Mouse (Mus musculus): ENCODE data around the gene Kazald1.

Kazald1 gene

DNA sequence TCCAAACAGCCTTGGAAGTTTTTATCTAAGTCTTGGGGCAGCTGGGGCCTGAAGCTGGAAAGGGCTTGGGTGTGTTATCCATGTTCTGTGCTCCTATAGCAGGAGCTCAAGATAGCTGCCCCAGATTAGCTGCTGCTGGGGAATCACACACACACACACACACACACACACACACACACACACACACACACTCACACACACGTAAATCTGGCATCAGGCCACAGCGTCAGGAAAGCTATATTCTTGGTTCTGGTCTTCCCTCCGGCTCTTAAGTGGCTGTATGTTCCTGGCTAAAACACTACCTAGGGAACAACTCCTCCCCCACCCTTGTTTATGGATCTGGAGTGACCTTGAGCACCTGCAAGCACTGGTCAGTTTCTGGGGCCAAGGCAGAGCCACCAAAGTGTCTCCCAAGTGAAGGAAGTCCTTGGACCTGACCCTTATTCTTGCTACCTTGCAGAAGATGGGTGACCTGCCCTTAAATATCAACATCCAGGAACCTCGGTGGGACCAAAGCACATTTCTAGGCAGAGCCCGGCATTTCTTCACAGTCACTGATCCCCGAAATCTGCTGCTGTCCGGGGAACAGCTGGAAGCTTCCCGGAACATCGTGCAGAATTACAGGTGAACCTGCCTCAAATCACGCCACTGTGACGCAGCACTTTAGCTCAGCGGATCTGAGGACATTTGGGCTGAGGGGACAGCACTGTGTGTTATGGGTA is 26.2 kb upstream of the Kazald1 start:
- no peak for DNase-seq (ENCODE audit: low spot score in 2 of 2)

DNA sequence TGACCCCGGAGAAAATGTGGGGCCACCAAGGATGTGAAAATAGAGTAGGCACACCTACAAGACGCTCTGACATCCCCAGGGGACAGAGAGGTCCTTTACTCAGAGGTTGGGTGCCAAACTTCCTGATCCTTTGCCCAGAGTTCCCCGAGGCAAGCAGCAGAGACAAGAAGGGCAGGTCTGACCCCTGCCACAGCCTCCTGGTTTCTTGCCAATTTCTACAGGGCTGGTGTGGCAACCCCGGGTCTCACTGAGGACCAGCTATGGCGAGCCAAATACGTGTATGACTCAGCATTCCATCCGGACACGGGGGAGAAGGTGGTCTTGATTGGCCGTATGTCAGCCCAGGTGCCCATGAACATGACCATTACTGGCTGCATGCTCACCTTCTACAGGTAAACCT is 25.5 kb upstream of the Kazald1 start:
- DNase-seq (ENCODE audit: low spot score in 2 of 2), result no peak

DNA sequence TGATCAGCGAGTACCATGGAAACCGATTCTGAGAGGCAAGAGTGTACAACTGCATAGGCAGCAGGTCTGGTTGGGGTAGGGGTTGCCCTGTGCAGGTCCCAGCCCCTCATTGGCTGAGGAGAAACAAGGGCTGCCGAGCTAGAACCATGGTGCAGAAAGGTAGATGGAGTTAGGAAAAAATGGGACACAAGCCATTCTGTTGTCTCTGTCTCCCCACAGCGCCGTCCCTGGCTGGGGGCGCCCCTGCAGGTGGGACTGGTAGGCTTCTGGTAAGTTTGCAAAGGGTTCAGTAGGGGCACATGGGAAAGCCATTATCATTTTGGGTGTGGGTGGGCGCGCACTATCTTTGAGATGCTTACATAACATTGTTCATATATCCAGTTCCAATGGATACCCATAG is 21.6 kb upstream of the Kazald1 start:
- DNase-seq (ENCODE audit: low spot score in 2 of 2), result no peak

DNA sequence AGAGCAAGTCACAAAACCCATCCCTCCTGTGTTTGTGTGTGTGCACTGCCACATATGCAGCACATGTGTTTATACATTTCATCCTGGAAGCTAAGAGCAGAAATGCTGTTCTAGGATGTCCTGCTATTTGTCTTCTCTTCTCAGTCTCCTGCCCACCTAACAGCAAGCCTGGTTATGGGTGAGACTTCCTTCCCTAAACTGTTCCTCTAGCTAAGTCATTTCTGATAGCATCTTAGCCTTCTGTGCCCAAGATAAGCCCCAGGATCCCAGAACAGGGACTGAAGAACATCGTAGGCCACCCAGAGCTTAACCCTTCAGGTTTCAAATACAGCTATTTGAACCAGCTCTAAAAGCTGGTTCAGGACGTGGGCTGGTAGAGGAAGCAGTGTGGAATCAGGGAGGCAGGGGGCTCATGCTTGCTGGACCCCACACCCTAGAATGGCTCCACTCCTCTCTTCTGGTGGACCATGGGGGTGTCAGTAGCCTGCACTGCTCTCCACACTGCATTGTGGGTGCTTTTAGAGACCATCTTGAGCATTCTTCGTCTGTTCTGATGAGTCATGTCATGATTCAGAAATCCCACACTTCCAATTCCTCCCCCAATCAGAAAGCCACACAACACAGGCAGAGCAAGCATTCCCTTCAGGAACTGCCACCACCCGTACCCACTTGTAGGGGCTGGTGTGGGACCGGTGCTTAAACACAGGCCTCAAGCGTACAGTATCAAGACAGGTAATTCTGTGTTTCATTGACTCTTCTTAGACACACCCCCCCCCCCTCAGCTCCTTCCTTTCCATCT is 19.9 kb upstream of the Kazald1 start:
- DNase-seq (ENCODE audit: low spot score in 2 of 2), result no peak

DNA sequence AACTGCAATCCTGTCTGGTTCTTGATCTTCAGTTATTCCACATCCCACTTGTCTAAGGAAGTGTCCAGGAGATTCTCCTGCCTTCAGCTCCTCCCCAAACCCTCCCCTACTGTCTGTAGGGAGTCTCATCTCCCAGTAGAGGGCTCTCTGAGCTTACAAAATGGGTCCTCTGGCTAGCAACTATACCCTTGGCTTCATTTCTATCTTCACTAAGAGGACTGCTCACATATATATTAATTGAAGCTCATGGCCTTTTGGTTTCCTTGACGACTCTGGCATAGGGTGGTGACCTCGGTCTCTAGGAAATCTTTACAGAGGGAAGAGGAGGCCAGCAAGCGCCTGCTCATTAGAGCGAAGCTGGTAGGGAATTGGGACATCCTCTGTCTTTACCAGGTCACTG is 18.7 kb upstream of the Kazald1 start:
- no peak for DNase-seq (ENCODE audit: low spot score in 2 of 2)

DNA sequence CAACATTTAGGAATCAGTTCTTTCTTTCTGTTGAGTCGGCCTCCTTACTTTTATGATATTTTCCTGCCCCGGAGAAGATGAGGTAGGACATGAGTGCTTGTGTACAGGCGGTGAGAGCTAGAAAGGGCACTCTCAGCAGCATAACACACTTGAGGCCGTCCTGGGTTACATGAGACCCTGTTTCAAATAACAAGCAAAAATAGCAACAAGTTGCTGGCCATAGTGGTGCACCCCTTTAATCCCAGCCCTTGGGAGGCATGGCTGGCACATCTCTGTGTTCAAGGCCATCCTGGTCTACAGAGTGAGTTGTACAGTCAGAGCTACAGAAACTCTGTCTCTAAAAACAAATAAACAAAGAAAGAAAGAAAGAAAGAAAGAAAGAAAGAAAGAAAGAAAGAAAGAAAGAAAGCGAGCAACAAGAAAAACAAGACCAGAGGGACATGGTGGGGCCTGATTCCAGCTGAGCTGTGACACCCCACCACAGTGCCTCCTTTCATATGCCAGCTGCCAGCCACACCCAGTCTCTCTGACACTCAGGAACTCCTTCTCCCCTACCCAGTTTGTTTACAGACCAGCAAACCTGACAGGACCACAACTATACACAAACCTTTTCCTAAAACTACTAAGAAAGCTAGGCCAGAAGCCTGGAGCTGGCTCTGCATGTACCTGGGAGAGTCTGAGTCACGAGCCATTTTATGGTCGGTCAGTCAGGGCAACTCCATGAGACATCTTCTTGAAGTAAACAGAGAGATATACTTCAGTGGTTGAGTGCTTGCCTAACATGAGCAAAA is 17.9 kb upstream of the Kazald1 start:
- peak; percentile 58 to 59 for DNase-seq (ENCODE audit: low spot score in 2 of 2)

- no peak for DNase-seq (ENCODE audit: low spot score in 2 of 2)
Measured at GRCm38 (mm10) chr19:45057724-45058112, 17.3 kb upstream of the Kazald1 start.

GRCm38 (mm10) chr19:45058113-45058839 is 16.8 kb upstream of the Kazald1 start:
- DNase-seq (ENCODE audit: low spot score in 2 of 2), result peak; percentile 84 to 87

- DNase-seq (ENCODE audit: low spot score in 2 of 2), result no peak
Measured at GRCm38 (mm10) chr19:45058841-45059240, 16.2 kb upstream of the Kazald1 start.

DNA sequence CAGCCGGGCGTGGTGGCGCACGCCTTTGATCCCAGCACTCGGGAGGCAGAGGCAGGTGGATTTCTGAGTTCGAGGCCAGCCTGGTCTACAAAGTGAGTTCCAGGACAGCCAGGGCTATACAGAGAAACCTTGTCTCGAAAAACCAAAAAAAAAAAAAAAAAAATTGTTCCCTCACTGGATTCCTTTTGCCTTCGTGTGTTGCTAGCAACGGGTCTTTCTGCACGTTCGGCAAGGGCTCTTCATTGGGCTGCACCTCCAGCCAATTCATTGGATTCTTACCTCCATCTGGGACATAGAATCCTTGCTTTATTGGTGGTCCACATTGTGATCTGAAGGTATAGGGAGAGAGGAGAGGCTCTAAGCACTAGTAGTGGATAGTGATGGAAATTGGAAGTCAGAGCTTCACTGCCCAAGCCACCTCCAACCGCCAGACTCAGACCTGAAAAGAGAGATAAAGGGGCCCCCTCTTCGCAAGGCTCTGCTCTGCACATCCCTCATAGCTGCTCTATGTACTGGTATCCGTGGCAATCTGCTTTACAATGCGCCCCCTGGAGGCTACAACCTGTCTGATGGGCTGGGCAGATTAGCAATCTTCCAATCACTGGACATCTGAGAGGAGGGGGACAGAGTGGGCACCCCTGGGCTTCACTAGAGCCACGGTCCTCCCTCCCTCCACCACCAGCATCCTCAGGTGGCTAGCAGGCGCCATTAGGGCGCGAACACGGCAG is 11.3 kb upstream of the Kazald1 start:
- peak in 1 of 2 experiments; percentile 56 for DNase-seq (ENCODE audit: low spot score in 2 of 2)

GRCm38 (mm10) chr19:45065226-45065625 is 9.8 kb upstream of the Kazald1 start:
- DNase-seq (ENCODE audit: low spot score in 2 of 2), result no peak

DNA sequence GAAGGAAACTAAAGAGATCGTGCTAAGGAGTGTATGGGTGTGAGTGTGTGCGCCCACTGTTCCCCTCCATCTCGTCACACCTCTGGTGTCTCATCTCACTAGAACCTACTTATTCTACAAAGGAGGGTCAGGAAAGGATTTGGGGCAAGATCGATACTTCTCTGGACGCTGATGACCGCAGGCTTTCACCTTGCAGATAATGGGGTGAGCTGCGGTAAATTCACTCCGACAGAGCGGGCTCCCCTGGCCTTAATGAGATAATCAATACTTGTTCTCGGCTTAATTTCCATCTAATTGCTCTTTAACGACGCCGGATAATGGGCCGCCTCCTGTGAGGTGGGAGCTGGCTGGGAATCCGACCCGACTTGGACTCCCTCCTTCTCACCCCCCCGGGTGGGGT is 7.9 kb upstream of the Kazald1 start:
- no peak for DNase-seq (ENCODE audit: low spot score in 2 of 2)

- no peak for DNase-seq (ENCODE audit: low spot score in 2 of 2)
Measured at GRCm38 (mm10) chr19:45067758-45068510, 7.1 kb upstream of the Kazald1 start.

GRCm38 (mm10) chr19:45073871-45074542 is 1.0 kb upstream of the Kazald1 start:
- peak; percentile 68 to 96 for DNase-seq (ENCODE audit: low spot score in 2 of 2)

- no peak for DNase-seq (ENCODE audit: low spot score in 2 of 2)
Measured at GRCm38 (mm10) chr19:45075323-45076035, 438 bp downstream of the Kazald1 start.

DNA sequence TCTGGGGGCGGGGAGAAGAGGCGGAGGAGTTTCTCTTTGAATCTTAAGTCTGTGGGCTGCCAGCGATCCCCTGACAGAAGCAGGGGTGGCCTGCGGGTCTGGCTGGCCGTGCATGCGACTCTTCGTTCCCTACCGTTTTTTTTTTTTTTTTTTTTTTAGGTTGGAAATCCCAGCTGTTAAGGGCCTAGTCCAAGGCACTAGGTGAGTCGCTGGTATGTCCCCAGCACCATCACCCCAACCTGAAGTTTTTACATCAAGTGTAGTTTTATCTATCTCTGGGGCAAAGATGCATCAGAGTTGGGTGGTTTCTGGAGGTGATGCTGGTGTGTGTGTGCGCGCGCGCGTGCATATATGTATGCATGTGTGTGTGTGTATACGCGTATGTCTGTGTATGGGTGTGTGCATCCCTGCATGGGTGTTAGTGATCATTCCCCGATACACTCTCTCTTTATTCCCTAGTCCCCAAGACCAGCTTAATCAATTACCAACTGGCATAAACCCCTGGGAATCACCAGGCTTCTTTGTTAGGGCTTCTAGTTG is 1.1 kb downstream of the Kazald1 start:
- no peak for DNase-seq (ENCODE audit: low spot score in 2 of 2)

GRCm38 (mm10) chr19:45076586-45077510 is 1.8 kb downstream of the Kazald1 start:
- DNase-seq (ENCODE audit: low spot score in 2 of 2), result no peak

Data from thymus, postnatal 10 days (tissue).